Mouse (Mus musculus): ENCODE results near the gene Dctn5.
"Not testable (repeated sequence)": the region's sequence is repeated elsewhere in the genome, so short reads cannot be mapped to it uniquely, and the experiment has no call there.

Gene Dctn5

DNA sequence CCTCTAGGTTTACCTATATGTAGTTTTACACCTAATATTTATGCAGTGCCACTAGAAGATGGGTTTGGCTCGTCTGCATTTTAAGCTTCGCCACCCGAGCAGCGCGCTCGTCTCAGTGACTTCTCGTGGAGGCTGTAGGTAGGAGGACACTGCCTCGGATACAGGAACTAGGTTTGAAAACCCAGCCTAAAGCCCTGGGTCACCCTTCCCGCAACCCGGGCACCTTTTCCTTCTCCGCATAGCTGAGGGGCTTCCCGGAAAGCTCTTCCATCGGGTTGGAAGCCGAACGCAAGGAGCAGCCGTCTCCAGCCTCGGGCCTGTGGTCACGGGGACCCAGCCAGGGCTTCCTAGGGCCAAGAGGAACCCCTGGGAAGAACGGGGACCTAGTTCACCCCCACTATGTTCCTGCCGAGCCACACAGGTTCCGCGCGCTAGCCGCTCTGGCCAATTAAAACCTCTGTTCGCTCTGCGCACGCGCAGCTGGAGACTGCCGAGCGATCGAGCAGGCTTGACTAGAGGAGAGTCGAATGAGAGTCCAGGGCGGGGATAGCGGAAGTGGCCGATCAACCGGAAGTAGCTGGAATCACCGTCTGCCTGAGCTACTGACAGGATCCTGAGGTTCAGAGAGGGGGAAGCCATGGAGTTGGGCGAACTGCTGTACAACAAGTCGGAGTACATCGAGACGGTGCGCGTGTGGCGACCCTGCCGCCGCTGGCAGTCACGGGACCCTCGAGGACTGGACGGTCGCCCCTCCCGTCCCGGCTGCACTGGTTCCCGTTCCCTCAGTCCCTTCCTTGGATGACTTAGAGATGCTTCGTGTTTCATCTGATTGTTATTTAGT lies at the start of gene Dctn5, which contains the start of gene Palb2:
Gene Dctn5, plus strand, starts transcription at position 545 of the 841 bp plus-strand sequence.
Gene Palb2, minus strand, starts transcription at position 489 of the 841 bp plus-strand sequence.
- DNase-seq (ENCODE audit: low spot score in 2 of 2) = peak; percentile 98 to 99

DNA sequence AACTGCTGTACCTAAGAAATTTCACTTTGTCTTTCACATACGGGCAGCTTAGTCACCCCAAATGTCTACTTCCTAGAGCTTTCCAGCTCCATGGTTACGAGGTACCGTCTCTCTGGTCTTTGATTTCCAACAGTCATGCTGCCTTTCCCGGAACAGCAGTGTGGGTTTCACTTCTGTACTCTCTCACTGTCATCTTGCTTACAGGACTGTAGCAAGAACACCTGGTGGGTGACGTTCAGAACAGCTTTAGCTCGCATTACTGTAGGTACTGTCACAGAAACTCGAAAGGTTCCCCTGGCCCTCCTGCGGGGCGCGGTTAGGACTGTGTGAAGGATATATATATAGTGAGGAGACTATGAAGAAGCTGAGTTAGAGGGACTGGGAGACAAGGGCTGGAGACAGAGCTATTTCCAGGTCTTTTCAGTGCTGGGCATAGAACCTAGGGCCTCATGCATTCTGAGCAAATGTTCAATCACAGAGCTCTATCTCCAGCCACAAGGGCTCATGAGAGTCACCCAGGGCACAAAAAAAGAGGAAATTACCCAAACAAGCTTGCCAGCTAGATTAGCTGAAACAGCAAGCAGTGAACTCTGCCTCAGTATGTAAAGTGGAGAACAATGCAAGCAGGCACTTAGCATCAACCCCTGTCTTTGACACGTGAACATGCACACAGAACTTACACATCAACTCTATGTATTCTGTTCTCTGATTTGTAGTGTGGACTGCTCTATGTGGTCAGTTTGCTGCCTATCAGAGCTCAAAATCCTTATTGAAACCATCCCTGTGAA lies 45.5 kb upstream of the Dctn5 start:
- no peak for DNase-seq (ENCODE audit: low spot score in 2 of 2)

DNA sequence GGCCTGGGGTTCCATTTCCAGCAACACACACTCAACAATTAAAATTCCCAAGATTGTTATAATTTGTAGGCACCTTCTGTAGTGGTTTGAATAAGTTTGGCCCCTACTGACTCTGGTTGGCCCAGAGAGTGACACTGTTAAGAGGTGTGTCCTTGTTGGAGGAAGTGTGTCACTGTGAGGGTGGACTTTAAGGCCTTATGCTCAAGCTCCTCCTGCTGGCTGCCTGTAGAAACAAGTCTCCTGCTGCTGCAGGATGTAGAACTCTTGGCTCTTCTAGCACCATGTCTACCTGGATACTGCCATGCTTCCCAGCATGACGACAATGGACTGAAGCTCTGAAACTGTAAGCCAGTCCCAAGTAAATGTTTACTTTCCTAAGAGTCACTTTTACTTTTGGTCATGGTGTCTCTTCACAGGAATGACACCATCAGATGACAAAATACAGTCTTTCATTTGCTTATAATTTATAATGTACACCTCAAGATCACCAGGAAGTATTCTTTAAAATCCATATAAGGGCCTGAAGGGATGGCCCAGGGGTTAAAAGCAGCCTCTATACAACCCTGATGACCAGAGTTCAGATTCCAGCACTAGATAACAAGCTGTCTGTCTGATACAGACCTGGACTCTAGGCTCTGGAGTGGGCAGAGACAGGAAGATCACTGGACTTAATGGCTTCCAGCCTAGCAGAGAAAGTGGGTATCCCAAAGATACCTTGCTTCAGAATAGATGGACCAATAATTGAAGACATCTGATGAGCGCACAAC lies 38.1 kb upstream of the Dctn5 start:
- no peak for DNase-seq (ENCODE audit: low spot score in 2 of 2)

DNA sequence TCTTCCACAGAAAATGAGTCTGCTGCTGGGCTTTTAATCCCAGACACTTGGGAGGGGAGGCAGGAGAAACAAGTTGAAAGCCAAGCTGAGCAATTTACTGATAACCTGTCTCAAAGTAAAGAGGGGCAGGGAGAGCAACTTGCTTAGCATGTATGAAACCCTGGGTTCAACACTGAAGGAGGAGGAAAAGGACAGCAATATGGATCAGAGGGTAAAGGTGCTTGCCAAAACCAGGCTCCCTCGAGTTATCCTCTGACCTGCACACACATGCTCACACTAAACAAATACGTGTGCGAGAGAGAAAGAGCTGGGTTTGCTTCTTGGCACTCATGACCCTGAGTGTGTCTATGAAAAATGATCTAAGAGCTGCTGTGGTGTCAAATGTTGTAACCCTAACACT lies 34.8 kb upstream of the Dctn5 start:
- no peak for DNase-seq (ENCODE audit: low spot score in 2 of 2)

DNA sequence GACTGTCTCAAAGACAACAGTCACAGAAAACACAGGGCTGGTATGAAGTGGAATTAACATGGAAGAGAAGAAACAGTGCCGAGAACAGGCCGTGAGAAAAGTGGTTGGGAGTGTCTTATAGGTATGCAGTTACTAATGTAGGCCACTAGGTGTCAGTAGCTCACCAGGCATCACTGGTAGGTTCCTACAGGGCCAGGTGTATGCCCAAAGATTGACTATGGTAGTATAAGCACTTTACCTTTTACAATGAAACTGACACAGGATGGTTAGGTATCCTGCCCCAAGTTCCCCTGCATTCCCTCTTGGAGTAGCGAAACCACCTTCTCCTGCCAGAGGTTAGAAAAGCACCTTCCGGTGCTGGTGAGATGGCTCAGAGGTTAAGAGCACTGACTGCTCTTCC lies 33.6 kb upstream of the Dctn5 start:
- DNase-seq (ENCODE audit: low spot score in 2 of 2) = peak; percentile 29 to 68

DNA sequence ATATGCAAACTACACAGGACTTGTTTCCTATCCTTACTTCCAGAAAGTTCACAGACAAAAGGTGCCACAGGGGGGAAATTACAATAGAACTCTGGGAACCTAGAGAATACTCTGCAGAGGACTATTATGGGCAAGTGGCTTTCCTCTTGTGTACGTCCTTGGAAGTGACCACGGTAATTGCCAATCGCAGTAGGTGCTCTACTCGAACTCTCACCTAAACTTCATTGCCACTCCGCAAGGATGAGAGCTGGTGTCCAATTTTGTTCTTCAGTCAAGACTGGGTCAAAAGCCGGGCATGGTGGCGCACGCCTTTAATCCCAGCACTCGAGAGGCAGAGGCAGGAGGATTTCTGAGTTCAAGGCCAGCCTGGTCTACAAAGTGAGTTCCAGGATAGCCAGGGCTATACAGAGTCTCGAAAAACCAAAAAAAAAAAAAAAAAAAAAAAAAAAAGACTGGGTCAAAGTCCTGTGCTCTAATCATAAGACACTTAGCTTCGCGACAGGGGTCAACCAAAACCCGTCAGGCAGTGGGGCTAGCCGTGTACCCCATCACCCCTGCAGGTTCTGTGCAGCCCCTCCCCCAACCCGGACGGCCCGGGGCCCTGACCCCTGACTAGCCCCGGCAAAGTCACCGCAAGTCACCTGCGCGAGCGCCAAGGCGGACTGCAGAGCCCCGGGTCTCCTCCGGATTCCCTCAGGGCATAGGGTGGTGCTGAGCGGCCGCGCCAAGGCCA lies 31.7 kb upstream of the Dctn5 start:
- not testable (repeated sequence) for DNase-seq (ENCODE audit: low spot score in 2 of 2)

DNA sequence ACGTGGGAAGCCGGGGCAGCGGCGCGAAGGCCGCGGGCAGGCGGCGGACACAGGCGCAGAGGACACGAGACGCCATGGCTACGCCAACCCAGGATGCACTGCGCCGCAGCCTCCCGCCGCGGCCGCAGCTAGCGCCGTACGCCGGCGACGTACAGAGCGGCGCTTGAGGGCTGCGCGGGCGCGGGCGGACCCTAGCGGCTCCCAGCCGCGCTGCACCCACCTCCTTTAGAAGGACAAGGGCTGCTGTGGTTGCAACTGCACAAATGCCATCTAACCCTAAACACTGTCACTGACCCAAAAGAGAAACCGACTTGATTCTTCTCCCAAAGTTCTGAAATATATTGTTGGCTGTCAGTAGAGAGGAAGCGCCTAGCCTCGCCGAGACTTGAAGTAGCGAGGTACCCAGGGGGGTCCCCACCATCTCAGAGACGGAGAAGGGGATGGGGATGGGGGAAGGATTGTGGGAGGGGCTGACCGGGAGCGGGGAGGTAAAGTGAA lies 31.0 kb upstream of the Dctn5 start, which contains the start of gene Ndufab1:
Gene Ndufab1, minus strand, starts transcription at position 140 of the 498 bp plus-strand sequence.
- peak; percentile 86 to 93 for DNase-seq (ENCODE audit: low spot score in 2 of 2)

DNA sequence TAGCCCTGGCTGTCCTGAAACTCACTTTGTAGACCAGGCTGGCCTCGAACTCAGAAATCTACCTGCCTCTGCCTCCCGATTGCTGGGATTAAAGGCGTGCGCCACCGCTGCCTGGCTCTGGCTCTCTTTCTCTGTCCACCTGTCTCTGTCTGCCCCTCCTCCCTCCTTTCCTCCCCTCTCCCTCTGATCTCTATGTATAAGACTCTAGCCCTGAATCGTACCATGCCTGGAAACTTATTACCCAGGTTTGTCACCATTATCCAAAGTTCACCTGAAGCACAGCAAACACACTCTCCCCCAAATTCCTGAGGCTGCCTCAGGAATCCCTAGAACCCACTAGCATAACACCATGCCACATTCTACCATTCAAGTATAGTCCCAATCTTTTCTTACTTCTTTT lies 24.6 kb upstream of the Dctn5 start:
- DNase-seq (ENCODE audit: low spot score in 2 of 2) = no peak

DNA sequence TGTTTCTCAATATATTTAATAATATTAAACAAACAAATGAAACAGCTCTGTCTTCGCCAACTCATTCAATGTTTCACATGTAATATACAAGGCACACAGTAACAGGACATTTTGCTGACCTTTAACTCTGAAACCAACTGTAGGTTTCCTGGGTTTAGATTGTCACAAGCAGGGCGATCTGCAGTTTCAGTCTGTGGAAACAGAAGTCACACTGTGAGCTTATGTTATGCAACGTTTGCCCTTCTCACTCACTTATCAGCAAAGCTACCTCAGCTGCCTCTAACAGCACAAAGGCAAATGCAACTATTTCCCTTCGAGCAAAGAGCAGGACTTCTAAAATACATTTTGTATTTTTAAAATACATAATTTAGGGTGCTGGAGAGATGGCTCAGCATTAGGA lies 9.3 kb upstream of the Dctn5 start:
- DNase-seq (ENCODE audit: low spot score in 2 of 2) = no peak

DNA sequence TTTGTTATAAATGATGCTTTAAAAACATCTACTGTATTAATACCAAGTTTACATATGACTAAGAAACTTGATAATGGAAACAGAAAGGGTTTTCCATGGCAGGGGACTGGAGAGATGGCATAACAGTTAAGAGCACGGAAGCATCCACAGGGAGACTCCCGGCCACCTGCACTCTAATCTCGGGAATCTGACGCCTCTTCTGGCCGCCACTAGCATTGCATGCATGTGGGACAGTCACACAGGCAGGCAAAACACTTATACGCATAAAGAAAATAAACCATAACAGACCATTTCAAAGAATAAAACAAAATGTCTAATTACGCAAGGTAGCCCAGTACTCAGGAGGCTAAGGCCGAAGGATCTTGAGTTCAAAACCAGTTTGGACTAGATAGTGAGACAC lies 7.2 kb upstream of the Dctn5 start:
- no peak for DNase-seq (ENCODE audit: low spot score in 2 of 2)

DNA sequence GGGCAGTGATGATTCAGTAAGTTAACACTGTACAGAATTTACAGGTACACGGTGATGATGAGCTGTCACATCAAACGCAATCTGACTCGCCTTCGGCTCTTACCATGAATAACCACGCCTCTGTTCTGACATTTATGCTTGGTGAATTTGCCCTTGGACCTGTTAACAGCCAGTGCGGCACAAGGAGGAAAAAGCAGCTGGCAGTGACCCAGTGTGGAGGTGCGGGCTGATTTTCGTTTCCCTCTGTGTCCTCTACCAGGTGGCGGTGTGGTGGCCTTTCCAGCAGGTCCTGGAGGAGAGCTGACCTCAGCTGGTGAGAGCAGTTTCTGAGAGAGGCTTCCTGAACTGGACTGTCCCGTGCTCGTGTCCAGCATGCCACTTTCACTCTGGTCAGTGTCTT lies 5.9 kb upstream of the Dctn5 start:
- no peak for DNase-seq (ENCODE audit: low spot score in 2 of 2)

DNA sequence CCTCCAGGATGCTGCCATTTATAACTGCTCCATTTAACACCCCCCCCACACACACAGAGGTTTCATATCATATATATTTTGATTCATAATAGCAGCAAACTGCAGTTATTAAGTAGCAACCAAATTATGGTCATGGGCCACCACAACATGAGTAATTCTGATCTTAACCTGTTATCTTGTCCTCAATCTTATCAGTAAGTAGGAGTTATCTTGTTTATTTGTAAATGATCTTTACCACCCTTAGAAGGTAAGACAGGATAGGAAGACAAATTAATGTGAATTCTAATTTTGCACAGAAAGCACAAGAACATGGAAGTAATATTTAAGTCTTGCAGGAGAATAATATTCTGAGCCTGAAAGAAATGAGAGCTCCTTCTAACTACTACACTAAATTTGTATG lies 1.0 kb upstream of the Dctn5 start:
- no peak for DNase-seq (ENCODE audit: low spot score in 2 of 2)

DNA sequence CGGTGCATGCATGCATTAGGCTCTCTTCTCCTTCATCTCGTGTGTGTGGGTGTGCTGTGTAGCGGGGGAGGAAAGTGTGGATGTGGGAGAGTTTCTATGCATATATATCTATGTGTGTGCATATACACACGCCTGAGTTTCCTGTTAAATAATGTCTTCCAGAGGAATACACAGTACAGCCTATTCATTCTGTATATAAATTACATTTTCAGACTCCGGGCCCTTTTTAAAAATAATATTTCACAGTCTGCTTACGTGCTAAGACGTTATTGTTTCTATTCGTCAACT lies 441 bp downstream of the Dctn5 start:
- DNase-seq (ENCODE audit: low spot score in 2 of 2) = no peak

DNA sequence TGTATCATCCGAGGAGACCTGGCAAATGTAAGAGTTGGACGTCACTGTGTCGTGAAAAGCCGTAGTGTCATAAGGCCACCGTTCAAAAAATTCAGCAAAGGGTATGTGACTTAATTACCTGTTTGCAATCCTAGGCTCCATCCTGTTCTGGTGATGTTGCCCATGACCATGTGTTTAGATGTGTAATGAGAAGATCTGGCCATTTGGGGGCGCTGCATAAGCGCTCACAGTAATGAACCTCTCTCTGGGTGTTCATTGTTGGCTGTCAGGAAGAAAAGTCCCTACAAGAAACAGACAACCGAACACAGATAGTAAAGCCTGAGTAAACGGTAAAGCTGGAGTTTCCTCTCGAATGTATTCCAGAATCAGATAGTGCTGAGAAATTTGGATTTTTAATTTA lies 2.2 kb downstream of the Dctn5 start:
- peak; percentile 31 to 69 for DNase-seq (ENCODE audit: low spot score in 2 of 2)

DNA sequence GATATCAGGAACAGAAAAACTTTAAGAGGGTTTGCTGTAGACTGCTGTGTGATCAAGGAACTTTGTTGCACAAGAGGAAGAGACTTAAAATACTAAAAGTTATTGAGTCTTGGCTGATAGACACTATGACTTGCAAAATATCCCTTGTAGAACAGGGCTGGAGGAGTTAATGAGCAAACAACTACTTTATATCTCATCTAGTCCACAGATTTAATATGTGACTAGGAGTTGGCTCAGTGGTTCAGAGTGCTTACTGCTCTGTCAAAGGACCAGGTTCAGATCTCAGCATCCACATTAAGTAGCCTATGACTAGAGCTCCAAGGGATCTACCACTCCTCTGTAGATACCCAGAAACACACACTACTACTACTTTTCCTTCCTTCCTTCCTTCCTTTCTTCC lies 4.2 kb downstream of the Dctn5 start:
- DNase-seq (ENCODE audit: low spot score in 2 of 2) = no peak

DNA sequence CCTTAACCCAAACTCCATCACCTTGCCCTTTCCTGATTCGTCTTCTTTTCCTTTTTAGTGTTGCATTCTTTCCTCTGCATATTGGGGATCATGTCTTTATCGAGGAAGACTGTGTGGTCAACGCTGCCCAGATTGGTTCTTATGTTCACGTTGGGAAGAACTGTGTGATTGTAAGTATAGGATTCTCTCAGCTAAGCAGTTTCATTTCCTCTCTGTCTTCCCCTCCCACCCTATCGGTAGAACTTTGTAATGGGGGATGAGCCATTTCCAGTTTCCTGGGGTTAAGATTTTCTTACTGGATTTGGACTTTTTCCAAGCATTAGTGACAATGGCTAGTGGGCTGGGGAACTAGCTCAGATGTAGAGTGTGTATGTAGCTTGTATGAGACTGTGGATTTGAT lies 5.3 kb downstream of the Dctn5 start:
- no peak for DNase-seq (ENCODE audit: low spot score in 2 of 2)

DNA sequence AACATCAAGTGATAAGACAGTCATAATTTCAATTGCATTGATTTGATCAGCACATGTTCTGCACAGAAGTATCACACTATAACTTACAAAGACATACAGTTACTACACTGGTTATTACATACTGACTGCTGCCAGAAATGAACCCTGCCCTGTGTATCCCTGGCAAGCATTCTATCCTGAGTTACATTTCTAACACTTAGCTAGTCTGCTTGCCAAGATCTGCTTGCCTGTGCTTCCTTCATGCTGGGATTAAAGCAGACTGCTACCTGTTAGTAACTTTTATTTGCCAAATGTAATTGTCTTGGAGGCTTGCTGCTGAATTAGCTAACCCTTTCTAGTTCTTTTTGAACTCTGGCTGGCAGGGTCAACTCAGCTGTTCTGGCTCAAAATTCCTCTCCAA lies 8.2 kb downstream of the Dctn5 start:
- no peak for DNase-seq (ENCODE audit: low spot score in 2 of 2)

DNA sequence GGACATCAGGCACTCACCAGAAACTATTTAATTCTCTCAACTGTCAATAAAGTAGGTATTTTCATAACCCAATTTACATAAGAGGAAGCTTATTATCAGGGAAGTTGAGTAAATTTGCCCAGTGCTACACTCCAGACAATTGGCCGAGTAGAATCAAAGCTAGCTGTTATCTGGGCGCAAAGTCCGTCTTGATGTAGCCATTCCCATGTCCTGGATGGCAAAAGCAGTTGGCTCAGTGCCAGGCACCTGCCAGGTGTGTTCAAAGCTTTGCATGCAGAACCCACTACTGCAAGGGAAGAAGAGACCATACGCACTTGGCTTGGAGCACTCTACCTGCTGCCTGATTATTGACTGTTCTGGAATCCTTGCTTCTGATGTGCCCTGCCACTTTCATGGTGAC lies 19.6 kb downstream of the Dctn5 start:
- no peak for DNase-seq (ENCODE audit: low spot score in 2 of 2)

DNA sequence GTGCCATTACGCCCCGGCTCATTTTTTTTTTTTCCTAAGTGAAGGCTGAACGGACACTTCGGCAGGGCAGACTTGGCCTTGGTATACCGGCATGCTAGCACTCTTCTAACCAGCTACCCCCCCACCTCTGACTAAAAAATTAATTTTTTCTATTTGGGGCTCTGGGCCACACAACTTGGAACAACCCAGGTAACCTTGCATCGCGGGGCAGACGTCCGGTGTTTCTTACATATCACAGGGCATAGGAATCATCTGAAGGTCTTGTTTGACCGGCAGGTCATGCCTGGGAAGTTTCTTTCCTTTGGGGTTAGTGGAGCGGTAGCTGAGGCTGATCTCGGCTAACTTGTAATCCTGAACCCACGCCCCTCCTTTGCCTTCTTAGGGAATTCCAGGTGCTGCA lies 25.6 kb downstream of the Dctn5 start:
- no peak for DNase-seq (ENCODE audit: low spot score in 2 of 2)

DNA sequence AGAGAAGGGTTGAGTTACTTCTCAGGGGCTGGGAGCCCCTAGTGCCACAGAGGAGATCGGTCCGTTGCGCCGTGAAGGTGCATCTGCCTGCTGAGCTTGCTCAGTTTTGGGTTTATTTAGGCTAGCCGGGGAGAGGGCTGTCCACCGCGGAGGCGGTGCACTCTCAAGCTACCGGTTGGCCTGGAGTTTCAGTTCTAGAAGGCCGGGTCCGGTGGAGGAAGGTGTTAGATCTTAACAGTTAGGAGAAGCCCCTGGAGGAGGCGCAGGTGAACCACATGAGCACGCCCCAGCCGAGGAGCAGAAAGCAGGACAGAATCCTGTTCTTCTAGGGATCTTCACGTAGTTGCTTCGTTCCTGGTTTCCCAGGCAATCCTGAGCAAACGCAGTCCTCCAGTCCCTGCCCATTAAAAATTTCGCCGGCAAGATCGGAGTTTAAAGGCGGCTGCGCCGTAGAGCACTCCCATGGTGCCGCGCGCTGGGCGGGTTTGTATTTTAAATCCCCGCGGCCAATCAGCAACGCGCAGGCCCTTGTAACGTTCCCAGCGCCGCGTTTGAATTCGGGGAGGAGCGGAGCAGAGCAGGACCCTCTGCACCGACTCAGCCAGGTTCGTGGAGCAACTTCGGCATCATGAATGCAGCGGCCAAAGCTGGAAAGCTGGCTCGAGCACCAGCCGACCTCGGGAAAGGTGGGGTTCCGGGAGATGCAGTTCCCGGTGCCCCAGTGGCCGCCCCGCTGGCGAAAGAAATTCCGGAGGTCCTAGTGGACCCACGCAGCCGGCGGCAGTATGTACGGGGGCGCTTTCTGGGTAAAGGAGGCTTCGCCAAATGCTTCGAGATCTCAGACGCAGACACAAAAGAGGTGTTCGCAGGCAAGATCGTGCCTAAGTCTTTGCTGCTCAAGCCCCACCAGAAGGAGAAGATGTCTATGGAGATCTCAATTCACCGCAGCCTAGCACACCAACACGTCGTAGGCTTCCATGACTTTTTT lies 26.4 kb downstream of the Dctn5 start, which contains the start of gene Plk1:
Gene Plk1, plus strand, starts transcription at position 525 of the 988 bp plus-strand sequence.
- DNase-seq (ENCODE audit: low spot score in 2 of 2) = peak; percentile 87 to 92

All from spleen, postnatal 4 days (tissue).